Mouse (Mus musculus) embryonic facial prominence, embryonic 14.5 days (tissue): ENCODE measurements at regions not wholly inside any gene's neighbourhood (a gene's known extent, or its start where the extent isn't known, plus 50 kb on each side); places are given as distances from the start of the nearest gene placed in this dataset.

Experiments used
- ATAC-seq: fragments of 200-750 bp; cut with Nextera tagmentation; 2 replicates; pipeline ENCODE4 v1.8.0; 2017; ENCODE audit warnings: low read depth, moderate number of reproducible peaks, moderate TSS enrichment
- DNase-seq: peaks from one replicate; pipeline ENCODE4 v3.0.0-alpha.2; 2015; ENCODE audit warnings: low spot score
- H3K27ac ChIP-seq: fragments of 300-500 bp; sonication (generic); replicated peaks from 2 replicates; pipeline ENCODE4 v1.5.1; 2014; ENCODE audit warnings: low read depth, mild to moderate bottlenecking, low read length, moderate library complexity
- H3K27me3 ChIP-seq: fragments of 300-500 bp; sonication (generic); replicated peaks from 2 replicates; pipeline ENCODE4 v1.6.1; 2014; ENCODE audit warnings: low read length; ENCODE audit not compliant: control insufficient read depth, insufficient read depth
- H3K36me3 ChIP-seq: fragments of 300-500 bp; sonication (generic); 2 replicates; pipeline ENCODE4 v1.6.1; 2014; ENCODE audit warnings: low read length, mixed read lengths; ENCODE audit not compliant: control insufficient read depth, insufficient read depth
- H3K4me1 ChIP-seq: fragments of 300-500 bp; sonication (generic); 2 replicates; pipeline ENCODE4 v1.6.1; 2014; ENCODE audit warnings: antibody characterized with exemption, low read length; ENCODE audit not compliant: control insufficient read depth, insufficient read depth
- H3K4me2 ChIP-seq: fragments of 300-500 bp; sonication (generic); 2 replicates; pipeline ENCODE4 v1.6.1; 2014; ENCODE audit warnings: low read depth, mild to moderate bottlenecking, low read length, moderate library complexity, mixed read lengths
- H3K4me3 ChIP-seq: fragments of 300-500 bp; sonication (generic); 2 replicates; pipeline ENCODE4 v1.5.1; 2014; ENCODE audit warnings: low read depth, mild to moderate bottlenecking, low read length
- H3K9ac ChIP-seq: fragments of 300-500 bp; sonication (generic); 2 replicates; pipeline ENCODE4 v1.6.1; 2014; ENCODE audit warnings: low read depth, mild to moderate bottlenecking, low read length, moderate library complexity, mixed read lengths
- H3K9me3 ChIP-seq: fragments of 300-500 bp; sonication (generic); 2 replicates; pipeline ENCODE4 v1.6.1; 2016; ENCODE audit warnings: low read length; ENCODE audit not compliant: control insufficient read depth
- WGBS: fragments of 180-500 bp; shearing (Covaris S2); extraction: QIAGEN DNeasy Blood & Tissue Kit; methylation state at CpG from one replicate; pipeline ENCODE4 v1.1.7; 2014; 5-methylcytosine and 5-hydroxymethylcytosine counted together

GRCm38 (mm10) chr11:19227716-19228115 lies 208.9 kb upstream of the Meis1 start:
- Histone ChIP-seq H3K4me3 (no peak overlapping the region), H3K4me2 (no peak overlapping the region), H3K9me3 (peaks cover 2% of the 10 kb centered on the region; the same call in 1 of the 2 replicates), H3K9ac (no peak overlapping the region), H3K4me1 (0 out of 2 replicates have a peak, but pooled peaks cover 4% of the 10 kb centered on the region), H3K27me3 (no peaks in the 10 kb centered on the region), H3K27ac (no peak overlapping the region), H3K36me3 (no peaks in the 10 kb centered on the region)
- ATAC-seq (no peak), DNase-seq (no peak)
- WGBS = 31% methylated on average over 4 of the region's 4 CpGs

GRCm38 (mm10) chr11:19246390-19247114 lies 227.8 kb upstream of the Meis1 start:
- Histone ChIP-seq H3K9me3 (no peaks in the 10 kb centered on the region), H3K36me3 (no peaks in the 10 kb centered on the region), H3K4me3 (no peak overlapping the region), H3K9ac (no peak overlapping the region), H3K27me3 (no peaks in the 10 kb centered on the region), H3K4me1 (no peaks in the 10 kb centered on the region), H3K27ac (no peak overlapping the region), H3K4me2 (no peak overlapping the region)
- DNase-seq = peak; percentile 27
- 79% methylated on average over 11 of the region's 11 CpGs for WGBS
- no peak for ATAC-seq

DNA sequence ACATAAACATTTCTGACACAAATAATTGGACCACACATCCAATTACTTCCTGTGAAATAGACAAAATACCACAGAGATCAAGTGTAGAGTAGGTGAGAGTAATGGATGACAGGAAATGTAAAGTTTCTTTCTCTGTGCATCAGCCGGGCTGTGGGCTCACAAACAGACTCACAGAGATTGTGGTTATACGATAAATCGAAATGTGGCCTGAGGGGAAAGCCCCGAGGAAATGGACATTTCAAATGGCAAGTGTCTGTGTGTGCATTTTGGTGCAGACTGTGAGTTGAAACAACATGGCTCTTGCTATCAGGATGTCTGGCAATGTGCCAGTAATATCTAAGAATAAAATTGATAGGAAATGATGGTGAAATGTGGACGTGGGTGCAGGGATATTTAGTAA lies 234.8 kb upstream of the Meis1 start:
- no peak overlapping the region for H3K4me2 ChIP-seq
- H3K36me3 ChIP-seq = no peaks in the 10 kb centered on the region
- no peaks in the 10 kb centered on the region for H3K4me1 ChIP-seq
- H3K27ac ChIP-seq = no peak overlapping the region
- ATAC-seq = no peak
- DNase-seq = no peak
- no peak overlapping the region for H3K9ac ChIP-seq
- no peaks in the 10 kb centered on the region for H3K9me3 ChIP-seq
- 42% methylated on average over 5 of the region's 5 CpGs for WGBS
- H3K4me3 ChIP-seq = no peak overlapping the region
- H3K27me3 ChIP-seq = no peaks in the 10 kb centered on the region

DNA sequence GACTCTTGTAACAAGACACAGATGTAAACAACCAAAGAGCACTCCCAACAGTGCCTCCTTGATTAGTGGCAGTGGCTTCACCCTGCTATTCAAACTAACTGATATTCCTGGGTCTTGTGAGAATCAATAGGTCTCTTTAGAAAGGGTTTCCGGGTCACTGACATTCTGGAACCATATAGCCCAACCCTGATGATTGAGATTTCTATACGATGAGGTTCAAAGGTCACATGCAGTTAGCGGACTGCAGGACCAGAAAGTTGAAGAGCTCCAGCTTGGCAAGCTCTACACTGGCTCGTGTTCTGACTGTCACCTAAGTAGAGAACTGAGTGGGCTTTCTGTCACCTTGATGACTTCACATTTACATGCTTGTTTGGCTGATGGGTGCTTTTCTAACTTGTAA lies 235.4 kb upstream of the Meis1 start:
- Histone ChIP-seq H3K27me3 (no peaks in the 10 kb centered on the region), H3K4me1 (no peaks in the 10 kb centered on the region), H3K4me3 (no peak overlapping the region), H3K9me3 (no peaks in the 10 kb centered on the region), H3K4me2 (no peak overlapping the region), H3K36me3 (no peaks in the 10 kb centered on the region), H3K9ac (no peak overlapping the region), H3K27ac (no peak overlapping the region)
- DNase-seq (no peak), ATAC-seq (no peak)
- WGBS = 32% methylated on average over 4 of the region's 4 CpGs

DNA sequence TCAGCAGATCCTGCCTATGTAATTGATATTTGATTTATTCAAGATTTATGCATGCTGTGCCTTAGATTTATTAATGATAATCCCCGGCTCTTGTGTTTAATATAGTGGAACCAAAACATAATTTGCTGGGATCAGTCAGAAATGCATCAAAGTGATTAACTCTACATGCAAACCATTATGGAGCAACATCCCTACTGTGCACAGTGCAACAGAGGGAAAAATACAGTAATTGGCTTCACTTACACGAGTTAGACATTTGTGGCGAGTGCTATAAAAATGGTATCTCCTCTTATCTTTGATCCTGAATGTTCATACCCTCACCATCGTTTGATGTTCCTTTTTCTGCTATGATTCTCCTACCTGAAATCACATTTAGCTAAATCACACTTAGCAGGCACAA lies 238.8 kb upstream of the Meis1 start:
- no peak overlapping the region for H3K4me2 ChIP-seq

GRCm38 (mm10) chr11:19262832-19263231 lies 244.0 kb upstream of the Meis1 start:
- no peak for ATAC-seq
- no peaks in the 10 kb centered on the region for H3K27me3 ChIP-seq
- 62% methylated on average over 4 of the region's 4 CpGs for WGBS

More for the DNA sequence above, 238.8 kb upstream of the Meis1 start:
- no peak overlapping the region for H3K9ac ChIP-seq
- WGBS = 61% methylated on average over 4 of the region's 4 CpGs
- no peaks in the 10 kb centered on the region for H3K36me3 ChIP-seq
- DNase-seq = no peak
- H3K4me1 ChIP-seq = peaks cover 4% of the 10 kb centered on the region; the same call in 1 of the 2 replicates
- H3K9me3 ChIP-seq = no peaks in the 10 kb centered on the region
- H3K27ac ChIP-seq = no peak overlapping the region
- H3K27me3 ChIP-seq = no peaks in the 10 kb centered on the region
- ATAC-seq = no peak
- no peak overlapping the region for H3K4me3 ChIP-seq

GRCm38 (mm10) chr11:19264798-19265671 lies 246.2 kb upstream of the Meis1 start:
- no peak for DNase-seq
- H3K27ac ChIP-seq = no peak overlapping the region
- H3K4me2 ChIP-seq = peak overlapping the region; percentile 10; the same call in 1 of the 2 replicates
- H3K4me1 ChIP-seq = peaks cover 4% of the 10 kb centered on the region; the same call in 1 of the 2 replicates
- no peak overlapping the region for H3K4me3 ChIP-seq
- WGBS = 55% methylated on average over 18 of the region's 18 CpGs
- no peak overlapping the region for H3K9ac ChIP-seq
- no peaks in the 10 kb centered on the region for H3K27me3 ChIP-seq
- no peaks in the 10 kb centered on the region for H3K36me3 ChIP-seq
- no peaks in the 10 kb centered on the region for H3K9me3 ChIP-seq
- ATAC-seq = peak; percentile 75

More at GRCm38 (mm10) chr11:19262832-19263231, 244.0 kb upstream of the Meis1 start:
- H3K9ac ChIP-seq = no peak overlapping the region
- peaks cover 4% of the 10 kb centered on the region; the same call in 1 of the 2 replicates for H3K4me1 ChIP-seq
- no peak overlapping the region for H3K4me3 ChIP-seq
- H3K9me3 ChIP-seq = no peaks in the 10 kb centered on the region
- H3K27ac ChIP-seq = no peak overlapping the region
- no peak for DNase-seq
- H3K36me3 ChIP-seq = no peaks in the 10 kb centered on the region
- H3K4me2 ChIP-seq = no peak overlapping the region

DNA sequence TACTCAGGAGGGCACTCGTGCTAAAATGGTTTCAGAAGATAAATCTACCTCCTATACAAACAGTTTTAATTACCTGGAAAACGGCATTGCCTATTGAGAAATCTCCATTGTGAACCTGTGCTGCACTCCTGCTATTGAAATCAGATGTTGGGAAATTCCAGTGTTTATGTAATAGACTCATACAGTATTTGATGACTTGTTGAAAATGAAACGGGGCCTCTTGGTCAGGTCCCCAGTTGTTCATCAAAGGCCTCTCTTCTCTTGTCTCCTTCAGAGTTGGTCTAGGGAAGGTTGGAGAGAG lies 246.8 kb upstream of the Meis1 start:
- Histone ChIP-seq H3K27me3 (no peaks in the 10 kb centered on the region), H3K4me1 (peaks cover 4% of the 10 kb centered on the region; the same call in 1 of the 2 replicates), H3K4me3 (no peak overlapping the region), H3K36me3 (no peaks in the 10 kb centered on the region), H3K4me2 (peak overlapping the region; percentile 10; the same call in 1 of the 2 replicates), H3K9ac (no peak overlapping the region), H3K9me3 (no peaks in the 10 kb centered on the region), H3K27ac (no peak overlapping the region)
- 23% methylated on average over 3 of the region's 3 CpGs for WGBS
- DNase-seq = peak; percentile 45
- ATAC-seq = no peak; the same call in 1 of the 2 replicates
